Mouse (Mus musculus) spleen, postnatal 10 days (tissue): ENCODE measurements around the gene Arhgdia.
"Not testable (repeated sequence)": the region's sequence is repeated elsewhere in the genome, so short reads cannot be mapped to it uniquely, and the experiment has no call there.

Experiments
- DNase-seq, 2 experiments: peaks; one replicate each; pipeline ENCODE4 v3.0.0; 2021 to 2022; ENCODE audit warnings: low spot score in 2 of 2

Gene Arhgdia

DNA sequence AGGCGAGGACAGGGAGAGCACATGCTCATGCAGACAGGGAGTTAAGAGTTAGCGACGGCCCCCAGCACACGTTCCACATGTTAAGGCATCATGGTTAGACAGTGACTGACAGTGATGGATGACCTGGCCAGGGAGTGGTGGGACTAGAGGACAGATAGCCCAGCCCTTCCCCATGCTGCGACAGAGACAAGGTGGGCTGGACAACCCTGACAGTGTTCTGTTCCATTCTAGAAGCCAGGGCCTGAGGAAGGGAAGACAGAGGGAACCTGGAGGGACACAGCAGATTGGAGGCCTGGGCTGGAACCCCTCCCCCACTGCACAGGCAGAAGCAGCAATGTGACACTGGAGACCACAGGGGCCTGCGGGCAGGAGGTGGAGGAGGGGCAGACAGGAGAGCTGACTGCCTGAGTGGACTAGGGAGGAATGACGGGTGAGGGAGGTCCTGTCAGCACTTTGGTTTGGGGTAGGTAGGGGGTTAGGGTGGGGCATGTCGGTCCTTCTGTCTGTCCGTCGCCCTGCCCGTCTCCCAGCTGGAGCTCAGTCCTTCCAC, 2.7 kb downstream of the Arhgdia start:
- DNase-seq = peak in 1 of 2 experiments; percentile 32

DNA sequence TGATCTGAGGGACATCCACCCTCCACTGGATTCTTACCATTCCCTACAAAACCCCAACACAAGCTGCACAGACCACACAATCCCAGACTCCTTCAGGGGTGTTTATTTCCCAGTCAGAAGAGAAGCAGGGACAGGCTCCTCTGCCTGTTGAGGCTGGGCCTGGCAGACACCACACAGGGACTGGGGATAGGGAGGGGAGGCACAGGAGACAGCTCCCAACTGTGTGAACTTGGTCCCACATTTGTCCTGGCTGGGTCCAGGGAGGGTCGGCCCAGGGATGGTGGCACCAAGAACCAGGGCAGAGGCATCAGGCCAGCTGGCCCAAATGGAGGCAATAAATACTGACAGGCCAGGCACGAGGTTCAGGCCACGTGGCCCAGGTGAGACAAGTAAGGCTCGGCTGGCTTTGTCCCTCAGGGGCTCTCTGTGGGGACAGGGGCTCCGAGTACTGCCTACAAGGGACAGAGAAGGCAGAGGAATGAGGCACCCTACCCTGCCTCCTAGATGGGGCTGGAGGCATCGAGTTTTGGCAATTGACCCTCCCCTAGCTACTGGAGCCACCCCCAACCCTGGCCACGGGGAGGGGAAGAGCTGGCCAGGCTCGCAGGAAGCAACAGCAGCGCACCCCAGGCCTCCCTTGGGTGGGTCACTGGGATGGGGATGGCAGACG, 3.3 kb downstream of the Arhgdia start:
- peak in 1 of 2 experiments; percentile 21 for DNase-seq

DNA sequence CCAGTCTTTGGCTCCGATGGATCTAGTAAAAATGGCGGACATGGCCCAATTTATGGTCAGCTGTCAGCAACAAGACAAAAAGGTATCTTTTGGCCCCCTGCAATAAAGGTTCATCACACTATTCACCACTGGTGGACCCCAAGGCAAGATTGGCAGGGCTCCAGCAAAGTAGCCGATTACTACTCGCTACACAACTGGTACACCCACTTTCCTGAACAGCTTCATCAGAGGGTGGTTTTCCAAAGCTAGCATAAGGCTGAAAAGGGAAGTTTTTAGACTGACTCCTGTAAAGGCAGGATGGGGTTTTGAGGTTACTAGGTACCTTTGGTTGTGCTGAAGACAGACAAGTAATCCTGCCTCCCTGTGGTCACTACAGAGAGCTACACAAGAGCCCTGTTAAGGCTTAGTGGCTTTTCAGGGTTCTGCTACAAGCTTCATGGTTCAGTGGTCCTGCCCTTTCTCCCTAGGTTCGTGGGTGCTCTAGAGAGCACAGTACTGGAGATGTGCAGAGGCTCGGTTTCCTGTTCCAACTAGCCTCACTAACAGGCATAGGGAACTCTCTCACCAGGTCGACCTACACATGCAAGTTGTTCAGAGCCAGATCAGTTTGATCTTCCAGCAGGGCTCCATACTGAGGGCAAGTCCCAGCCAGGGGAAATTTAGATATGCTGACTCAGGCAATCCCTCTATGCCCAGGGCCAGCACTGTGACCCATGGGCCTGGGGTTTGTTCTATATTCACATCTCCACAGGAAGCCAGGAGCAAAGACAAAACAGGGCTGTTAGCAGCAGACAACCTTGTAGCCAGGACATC, 4.0 kb downstream of the Arhgdia start:
- DNase-seq = peak in 1 of 2 experiments; percentile 25

DNA sequence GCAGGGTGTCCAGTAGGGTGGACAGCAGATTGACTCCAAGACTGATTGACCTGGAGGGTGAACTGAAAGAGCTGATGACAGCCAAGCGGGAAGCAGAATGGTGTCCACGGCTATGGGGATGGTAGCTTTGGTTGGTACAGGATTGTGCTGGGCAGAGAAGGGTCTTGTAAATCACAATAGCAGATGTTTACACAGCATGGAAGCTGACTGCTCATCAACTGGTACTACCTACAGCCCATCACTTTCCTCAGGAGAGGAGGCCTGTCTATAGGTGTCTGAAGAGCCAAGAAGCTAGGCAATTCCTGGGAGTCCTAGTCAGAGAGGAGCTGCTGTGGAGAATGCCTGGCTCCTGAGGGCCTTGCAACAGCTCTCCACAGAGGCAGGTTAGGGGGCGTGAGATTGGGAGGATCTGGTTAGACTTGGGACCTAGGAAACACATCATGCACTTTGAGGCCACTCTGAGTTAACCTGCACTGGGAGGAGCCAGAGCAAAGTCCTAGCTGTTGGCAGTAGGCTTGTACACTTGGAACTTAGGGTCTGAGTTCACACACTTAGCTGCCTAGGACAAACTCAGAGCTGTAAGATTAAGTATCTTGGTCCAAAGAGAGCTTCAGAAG, 5.0 kb downstream of the Arhgdia start:
- no peak for DNase-seq

DNA sequence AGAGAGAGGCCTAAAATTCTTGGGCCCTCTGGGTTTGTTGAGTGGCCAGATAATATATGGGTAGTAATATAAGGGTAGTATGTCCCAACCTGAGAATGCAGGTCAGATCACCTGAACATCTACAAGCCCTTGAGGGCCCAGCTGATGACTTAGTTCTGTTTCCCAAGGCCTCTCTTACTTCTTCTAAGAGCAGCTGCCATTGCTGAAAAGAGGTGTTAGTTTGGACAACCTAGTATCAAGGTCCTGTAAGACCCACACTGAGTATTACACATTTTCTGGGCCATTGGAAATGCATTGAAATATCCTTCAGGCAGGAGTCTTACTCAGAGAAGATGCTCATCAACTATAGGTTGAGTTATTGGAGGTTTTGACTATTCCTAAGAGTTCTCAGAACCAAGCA, 5.5 kb downstream of the Arhgdia start:
- DNase-seq = no peak

DNA sequence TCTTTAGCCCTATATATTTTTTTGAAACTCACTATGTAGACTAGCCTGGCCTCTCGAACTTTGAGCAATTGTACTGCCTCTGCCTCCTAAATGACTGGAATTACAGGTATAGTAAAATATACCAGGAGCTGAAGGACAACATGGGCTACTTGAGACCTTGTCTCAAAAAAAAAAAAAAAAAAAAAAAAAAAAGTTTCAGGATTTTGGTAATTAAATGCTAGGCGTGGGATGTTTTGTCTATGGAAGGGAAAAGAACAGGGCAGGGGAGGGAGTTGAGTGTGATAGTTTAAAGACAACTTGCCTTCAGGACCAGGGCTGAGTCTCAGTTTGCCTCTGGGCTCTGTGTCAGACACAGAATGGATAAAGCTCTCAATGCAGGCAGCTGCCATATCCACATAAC, 6.4 kb downstream of the Arhgdia start:
- no peak for DNase-seq

DNA sequence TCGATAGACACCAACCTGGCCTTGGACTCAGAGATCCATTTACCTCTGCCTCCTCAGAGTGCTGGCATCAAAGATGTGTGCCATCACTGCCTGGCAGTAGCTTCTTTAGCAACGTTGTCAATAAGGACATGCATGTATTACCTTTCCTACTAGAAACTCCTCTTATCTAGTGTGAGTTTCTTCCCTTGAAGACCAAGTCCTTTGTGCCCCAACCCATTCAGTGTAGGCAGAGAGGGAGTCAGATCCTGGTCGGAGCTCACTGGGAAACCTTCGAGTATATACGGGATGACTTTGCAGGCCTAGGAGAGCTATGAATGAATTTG, 7.2 kb downstream of the Arhgdia start:
- DNase-seq = no peak

DNA sequence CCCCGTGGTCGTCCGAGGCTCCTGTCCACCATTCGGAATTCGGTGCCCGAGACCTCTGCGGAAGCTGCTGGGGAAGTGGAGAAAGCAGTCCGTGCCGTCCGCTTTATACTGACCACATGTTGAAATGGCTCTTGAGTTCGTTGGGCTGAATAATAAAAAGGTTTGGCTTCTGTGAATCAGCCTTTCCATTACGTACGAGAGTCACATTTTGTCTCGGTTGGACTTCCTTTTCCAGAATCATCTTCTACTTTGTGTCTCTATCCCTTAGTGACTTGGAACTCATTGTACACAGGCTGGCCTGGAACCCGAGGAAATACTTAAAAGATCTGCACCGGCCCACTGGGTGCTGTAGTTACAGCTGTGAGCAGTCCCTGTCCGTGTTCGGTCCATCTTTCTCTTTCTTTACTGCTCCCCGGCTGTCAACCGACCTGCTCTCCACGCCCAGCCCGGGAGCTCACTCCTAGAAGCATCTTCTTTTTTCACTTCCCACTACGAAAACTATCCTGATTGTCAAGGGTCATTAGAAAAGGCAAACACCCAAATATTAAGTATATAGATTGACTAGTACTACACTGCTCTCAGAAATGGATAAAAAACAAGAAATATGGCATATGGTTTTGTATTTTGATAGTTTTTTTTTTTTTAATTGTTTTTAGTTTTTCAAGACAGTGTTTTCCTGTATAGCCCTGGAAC, 7.7 kb downstream of the Arhgdia start:
- DNase-seq = peak in 1 of 2 experiments; percentile 43

DNA sequence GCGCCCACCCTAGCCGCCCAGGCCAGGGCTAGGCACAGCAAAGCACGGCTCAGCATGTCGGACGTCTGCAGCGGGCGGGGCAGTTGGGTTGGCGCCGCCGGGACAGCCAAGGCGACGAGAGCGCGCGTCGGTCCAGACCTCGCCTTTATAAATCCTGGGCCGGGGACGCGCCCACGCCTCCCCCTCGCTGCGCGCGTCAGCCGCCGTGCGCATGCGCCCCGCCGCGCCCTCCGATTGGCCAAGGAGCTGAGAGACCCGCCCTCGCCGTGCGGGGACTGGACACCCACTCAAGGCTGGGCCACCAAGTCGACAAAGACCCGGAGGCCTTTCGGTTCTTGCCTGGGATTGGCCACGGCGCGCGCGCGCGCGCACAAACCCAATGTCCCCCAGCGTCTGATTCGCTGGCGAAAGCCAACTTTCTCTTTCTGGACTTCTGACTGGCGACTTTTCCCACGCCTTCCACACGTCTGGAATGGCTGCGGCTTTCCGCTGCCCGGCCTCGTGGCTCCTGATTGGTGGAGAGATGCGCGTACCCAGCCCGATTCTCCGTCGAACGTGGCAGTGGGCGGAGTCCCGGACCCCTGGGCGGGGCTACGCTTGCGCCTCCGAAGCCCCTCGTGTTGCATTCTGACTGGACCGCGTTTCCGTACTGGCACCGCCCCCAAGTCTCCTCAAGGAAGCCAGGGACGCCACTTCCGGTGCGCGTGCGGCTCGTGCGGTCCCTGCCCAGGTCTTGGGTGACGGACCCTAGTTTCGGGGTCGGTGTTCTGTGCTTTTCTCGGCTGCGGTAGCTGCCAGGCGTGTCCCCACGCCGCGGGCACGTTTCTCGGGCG, 8.5 kb downstream of the Arhgdia start, which contains the start of gene P4hb:
P4hb (minus strand) TSS at position 502 of the 833 bp plus-strand sequence.
- DNase-seq = peak; percentile 98 to 99

DNA sequence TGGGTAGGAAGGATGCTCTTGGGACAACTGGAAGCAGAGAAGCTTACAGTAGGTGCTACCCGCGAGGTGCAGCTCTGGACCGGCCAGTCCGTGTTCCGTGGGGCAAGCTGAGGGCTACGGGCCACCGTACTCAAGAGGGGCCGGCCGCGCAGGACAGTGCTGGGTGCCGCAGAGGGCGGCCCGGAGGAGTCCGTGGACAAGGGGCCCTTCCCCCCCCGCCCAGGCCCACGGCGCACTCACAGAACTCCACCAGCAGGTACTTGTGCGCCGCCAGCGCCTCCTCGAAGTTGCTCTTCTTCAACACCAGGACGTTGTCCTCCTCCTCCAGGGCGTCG, 9.0 kb downstream of the Arhgdia start:
- no peak for DNase-seq

DNA sequence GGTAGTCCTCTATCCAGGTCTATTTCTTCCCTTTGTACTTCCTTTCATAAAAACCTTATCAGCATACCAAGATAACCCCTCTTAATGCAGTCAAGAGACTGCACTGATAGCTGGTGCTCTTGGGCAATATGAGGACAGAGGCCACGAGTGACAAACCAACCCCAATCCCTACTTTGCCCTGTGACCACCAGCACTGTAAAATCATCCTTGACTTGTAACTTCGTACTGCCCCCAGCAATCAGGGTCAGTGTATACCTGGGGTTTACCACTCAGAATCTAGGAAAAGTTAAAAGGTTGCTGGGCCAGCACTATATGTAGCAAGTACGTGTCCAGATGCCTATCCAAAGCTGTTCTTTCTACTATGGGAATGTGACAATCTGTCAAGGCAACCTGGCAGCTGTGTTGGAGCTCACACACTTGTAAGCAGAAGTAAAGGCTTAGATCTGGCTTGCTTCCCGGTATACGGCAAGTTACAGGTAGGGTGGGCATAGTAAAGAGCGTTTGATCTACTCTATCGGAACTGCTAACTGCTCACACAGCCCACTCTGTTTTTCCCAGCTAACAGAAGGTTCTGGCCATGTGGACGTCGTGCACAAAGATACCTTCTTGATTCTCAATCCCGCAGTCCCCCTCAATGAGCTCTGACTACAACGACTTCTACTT, 9.5 kb downstream of the Arhgdia start:
- DNase-seq = peak in 1 of 2 experiments; percentile 21

DNA sequence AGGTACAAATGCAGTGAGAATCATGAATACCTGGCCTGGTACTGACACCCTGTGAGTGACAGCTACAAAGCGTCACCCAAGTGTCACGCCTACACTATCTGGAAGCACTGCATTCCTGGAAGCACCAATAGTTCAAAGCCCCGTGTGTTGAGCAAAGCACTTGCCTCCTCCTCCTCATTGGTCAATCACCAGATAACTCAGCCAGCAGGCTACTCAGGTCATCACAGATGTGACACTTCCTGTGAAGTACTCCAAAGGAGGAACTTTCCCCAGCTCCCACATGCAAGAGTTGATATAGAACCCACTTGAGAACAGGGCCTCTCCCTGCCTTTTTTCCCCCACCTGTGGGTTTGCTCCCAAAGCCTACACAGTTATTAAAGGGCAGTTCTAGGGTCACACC, 10.3 kb downstream of the Arhgdia start:
- DNase-seq = no peak

DNA sequence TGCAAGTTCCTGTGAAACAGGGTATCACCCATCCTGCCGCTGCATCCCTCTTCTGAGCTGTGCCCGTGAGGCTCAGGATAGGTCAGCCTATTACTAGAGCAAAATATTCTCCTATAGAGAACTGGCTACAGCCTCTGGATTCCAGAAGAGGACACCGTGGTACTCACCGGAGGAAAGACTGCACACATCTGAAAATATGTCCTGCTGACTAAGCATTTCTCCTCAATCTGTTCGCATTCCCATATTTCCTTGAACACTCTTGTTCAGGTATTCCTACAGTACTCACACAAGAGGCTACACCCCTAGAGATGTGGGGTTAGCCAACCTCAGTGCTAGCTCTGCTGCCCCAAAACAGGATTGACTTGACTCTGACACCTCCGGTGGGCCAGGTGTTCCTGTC, 13.1 kb downstream of the Arhgdia start:
- no peak for DNase-seq

DNA sequence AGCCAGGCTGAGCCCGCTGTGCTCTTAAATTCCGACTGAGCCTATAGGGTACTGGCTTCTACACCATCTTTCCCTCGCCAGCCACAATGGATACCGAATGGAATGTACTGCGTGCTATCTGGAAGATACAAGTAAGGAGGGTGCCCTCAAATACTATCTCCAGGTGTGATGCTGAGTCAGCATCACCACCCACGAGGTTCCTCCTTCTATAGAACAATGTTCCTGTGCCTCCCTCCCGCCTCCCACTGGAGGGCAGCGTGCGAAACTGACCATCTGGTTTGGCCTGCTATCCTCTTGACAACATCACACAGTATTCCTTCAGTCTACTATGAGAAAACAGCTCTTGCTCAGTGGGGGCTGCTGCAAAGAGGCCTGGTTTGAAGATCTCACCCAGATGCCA, 16.3 kb downstream of the Arhgdia start:
- no peak for DNase-seq

DNA sequence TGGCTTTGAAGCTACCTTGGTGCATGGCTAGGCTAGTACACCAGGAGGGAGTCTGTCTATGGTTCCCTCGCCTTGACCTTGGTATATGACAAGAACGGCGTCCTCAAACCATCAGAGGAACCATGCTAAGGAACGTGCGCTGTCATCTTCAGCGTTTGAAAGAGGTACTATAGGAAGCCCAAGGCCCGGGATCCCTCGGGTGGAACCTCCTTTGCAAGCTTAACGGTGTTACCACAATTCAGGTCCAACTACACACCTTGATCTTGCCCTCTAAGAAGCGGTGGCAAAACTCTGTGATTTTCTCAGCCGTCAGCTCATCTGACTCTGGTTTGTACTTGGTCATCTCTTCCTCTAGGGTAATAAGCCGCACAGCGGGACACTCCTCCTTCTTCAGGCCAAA, 18.5 kb downstream of the Arhgdia start:
- no peak for DNase-seq

DNA sequence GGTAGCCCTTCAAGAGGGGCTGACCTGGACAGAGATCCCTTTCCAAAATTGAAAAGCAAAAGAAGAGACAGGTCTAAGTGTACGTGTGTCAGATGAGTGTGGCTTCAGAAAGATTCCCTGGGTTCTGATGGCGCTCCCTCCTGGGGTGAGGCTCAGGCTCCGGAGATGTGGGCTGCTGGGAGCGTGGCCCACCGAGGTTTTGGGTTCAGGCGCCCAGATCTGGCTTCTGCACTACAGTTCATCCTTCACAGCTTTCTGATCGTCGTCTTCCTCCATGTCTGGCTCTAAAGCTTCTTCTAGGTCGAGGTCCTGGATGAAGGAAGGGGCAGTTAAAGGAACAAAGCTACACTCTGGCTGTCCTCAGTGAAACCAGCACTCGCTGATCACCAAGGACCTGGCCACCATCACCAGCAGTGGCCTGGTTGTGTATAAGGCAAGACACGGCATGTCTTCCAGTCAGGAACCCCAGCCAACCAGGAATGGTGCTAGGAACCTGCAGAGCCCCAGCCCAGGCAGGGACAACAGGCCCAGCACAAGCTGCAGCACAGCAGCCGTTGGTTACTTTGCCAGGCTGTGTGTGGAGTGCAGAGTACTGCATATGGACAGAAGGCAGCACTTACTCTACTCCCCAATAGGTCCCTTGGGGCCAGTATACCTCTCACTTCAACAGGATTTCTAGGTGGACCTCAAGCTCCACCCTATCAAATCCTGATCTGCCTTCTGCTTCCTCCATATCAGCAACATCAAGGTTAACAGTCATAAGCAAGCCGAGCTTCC, 20.3 kb downstream of the Arhgdia start:
- no peak for DNase-seq

DNA sequence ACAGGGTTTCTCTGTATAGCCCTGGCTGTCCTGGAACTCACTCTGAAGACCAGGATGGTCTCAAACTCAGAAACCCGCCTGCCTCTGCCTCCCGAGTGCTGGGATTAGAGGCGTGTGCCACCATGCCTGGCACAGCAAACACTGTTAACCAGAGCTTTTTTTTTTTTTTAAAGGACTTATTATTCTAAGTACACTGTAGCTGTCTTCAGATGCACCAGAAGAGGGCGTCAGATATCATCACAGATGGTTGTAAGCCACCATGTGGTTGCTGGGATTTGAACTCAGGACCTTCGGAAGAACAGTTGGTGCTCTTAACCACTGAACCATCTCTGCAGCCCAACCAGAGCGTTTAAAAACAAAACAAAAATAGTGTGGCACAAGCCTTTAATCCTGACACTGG, 22.6 kb downstream of the Arhgdia start:
- not testable (repeated sequence) for DNase-seq

DNA sequence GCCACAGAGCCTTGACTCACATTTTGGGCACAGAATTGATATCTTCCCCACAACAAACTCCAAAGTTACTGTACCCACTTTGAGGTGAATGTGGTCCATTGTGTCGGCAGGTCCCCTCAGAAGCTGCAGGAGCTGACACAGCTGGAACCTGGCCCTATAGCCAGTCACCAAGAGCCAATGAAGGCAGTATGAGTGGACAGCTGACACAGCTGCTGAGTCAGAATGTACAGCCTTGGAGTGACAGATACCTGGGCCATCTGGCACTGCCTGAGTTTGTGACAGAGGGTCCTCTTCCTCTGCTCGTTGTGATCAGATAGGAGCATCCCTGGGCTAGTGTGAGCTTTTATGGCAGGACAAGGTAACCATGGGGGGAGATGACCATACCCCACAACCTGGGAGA, 26.2 kb downstream of the Arhgdia start:
- no peak for DNase-seq

DNA sequence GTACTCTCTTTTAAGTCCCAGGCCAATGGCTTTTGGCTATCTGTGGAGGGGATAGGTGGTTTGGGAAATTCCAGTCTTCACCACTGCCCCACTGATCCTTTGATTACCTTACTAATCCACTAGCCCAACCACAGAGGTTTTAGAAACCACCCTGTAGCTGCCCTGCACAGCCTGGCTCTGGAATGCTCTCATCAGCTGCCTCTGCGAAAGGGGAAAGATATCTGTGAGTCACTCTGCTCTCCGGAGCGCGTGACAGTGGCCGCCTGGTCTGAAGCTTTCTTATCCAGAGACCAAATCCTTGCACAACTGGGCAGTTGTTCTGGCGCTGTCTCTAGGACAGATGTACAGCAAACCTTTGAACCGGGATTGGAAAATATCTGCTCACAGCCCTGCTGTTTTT, 26.6 kb downstream of the Arhgdia start:
- no peak for DNase-seq

DNA sequence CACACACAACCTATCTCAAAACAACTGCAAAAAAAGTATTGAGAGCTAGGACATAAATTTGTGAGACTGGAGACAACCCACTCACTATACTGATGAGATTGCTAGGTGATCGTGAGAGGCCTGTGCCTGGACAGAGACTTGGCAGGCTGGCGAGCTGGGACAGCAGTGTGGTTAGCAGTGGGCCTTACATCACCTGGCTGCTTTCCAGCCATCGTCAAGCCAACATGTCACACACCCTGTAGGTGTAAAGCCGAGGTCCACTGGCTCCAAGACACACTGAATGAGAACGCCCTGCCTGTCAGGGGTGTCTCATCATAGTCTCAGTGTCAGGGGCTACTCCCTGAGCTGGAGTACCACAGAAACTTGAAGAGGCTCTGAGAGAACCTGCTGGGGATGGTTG, 28.7 kb downstream of the Arhgdia start:
- DNase-seq = no peak
